8 mouse cellular contexts compared by ENCODE assay signal in the genomic region with DNA sequence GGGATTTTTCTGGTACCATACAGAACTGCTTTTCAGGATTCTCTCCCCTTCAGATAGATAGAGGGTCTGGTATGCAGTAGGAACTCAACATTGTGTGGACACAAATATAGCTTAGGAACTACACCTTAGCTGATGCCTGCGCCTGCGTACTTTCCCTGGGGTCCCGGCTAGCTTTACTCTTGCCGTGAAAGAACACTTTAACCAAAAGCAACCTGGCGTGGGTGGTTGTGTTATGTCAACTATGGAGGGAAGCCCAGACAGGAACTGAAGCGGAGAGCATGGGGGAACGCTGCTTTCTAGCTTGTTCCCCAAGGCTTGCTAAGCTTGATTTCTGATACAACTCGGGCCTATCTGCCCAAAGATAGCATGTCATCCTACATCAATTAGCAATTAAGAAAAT. TPM values are rescaled to one million over a fixed set of nuclear protein-coding genes. Genes with fewer than 3 reads are reported as not detected.
DNase-seq lines count a peak whose midpoint lies in the region; ATAC-seq and TF ChIP-seq lines count a peak whose summit lies in the region.

No protein-coding gene starts in this region.

- no peak overlapping the region for H3K4me2 ChIP-seq in neural tube, embryonic 11.5 days (ENCODE audit: low read depth)
- H3K4me2 ChIP-seq in limb, embryonic 15.5 days = peak overlapping the region; percentile 80
- 0 out of 2 replicates have a peak overlapping the region, but pooled peaks have one; percentile 23 for H3K4me2 ChIP-seq in stomach, postnatal 0 days (replicated peaks; ENCODE audit: low read depth)

- no peak overlapping the region for H3K4me3 ChIP-seq in neural tube, embryonic 11.5 days (ENCODE audit: low read depth, low read length)
- H3K4me3 ChIP-seq in limb, embryonic 15.5 days = peak overlapping the region; percentile 70; the same call in 1 of the 2 replicates
- no peak overlapping the region for H3K4me3 ChIP-seq in stomach, postnatal 0 days (ENCODE audit: low read depth, low read length)

- 78% methylated on average over 8 of the region's 8 CpGs for WGBS in neural tube, embryonic 11.5 days
- WGBS in limb, embryonic 15.5 days = 63% methylated on average over 8 of the region's 8 CpGs
- 68% methylated on average over 8 of the region's 8 CpGs for WGBS in stomach, postnatal 0 days

- no peaks in the 10 kb centered on the region for H3K9me3 ChIP-seq in neural tube, embryonic 11.5 days (ENCODE audit: control insufficient read depth, low read length)
- no peaks in the 10 kb centered on the region for H3K9me3 ChIP-seq in limb, embryonic 15.5 days
- H3K9me3 ChIP-seq in stomach, postnatal 0 days (ENCODE audit: control insufficient read depth, low read length) = no peaks in the 10 kb centered on the region

- ATAC-seq in neural tube, embryonic 11.5 days (ENCODE audit: insufficient read depth, low FRiP score, low TSS enrichment) = 0 out of 2 replicates have a peak, but pooled peaks have one; percentile 2
- ATAC-seq in limb, embryonic 15.5 days (ENCODE audit: insufficient number of reproducible peaks, low FRiP score, low TSS enrichment, low read depth) = no peak
- ATAC-seq in stomach, postnatal 0 days (ENCODE audit: low FRiP score, low TSS enrichment) = no peak

- H3K4me1 ChIP-seq in neural tube, embryonic 11.5 days (ENCODE audit: control insufficient read depth, insufficient read depth, low read length) = no peaks in the 10 kb centered on the region
- peaks cover 11% of the 10 kb centered on the region; the same call in 1 of the 2 replicates for H3K4me1 ChIP-seq in limb, embryonic 15.5 days
- no peaks in the 10 kb centered on the region for H3K4me1 ChIP-seq in stomach, postnatal 0 days (replicated peaks; ENCODE audit: control insufficient read depth, insufficient read depth)

- no peak overlapping the region for H3K27ac ChIP-seq in neural tube, embryonic 11.5 days (ENCODE audit: low read depth, low read length)
- H3K27ac ChIP-seq in limb, embryonic 15.5 days = no peak overlapping the region
- no peak overlapping the region for H3K27ac ChIP-seq in stomach, postnatal 0 days (replicated peaks)

- H3K9ac ChIP-seq in neural tube, embryonic 11.5 days (ENCODE audit: low read length) = no peak overlapping the region
- no peak overlapping the region for H3K9ac ChIP-seq in limb, embryonic 15.5 days
- H3K9ac ChIP-seq in stomach, postnatal 0 days (ENCODE audit: low read length) = no peak overlapping the region

- TF ChIP-seq CTCF in stomach, postnatal 0 days (IDR thresholded peaks at IDR 0.05; ENCODE audit: low read depth) = no peak

- H3K27me3 ChIP-seq in neural tube, embryonic 11.5 days (ENCODE audit: control insufficient read depth, insufficient read depth, low read length) = no peaks in the 10 kb centered on the region
- no peaks in the 10 kb centered on the region for H3K27me3 ChIP-seq in limb, embryonic 15.5 days
- H3K27me3 ChIP-seq in stomach, postnatal 0 days (ENCODE audit: control insufficient read depth, insufficient read depth, low read length) = no peaks in the 10 kb centered on the region

- H3K36me3 ChIP-seq in neural tube, embryonic 11.5 days (ENCODE audit: control insufficient read depth, insufficient read depth, low read length) = no peaks in the 10 kb centered on the region
- no peaks in the 10 kb centered on the region for H3K36me3 ChIP-seq in limb, embryonic 15.5 days
- H3K36me3 ChIP-seq in stomach, postnatal 0 days (ENCODE audit: control insufficient read depth, insufficient read depth, low read length) = no peaks in the 10 kb centered on the region

- peak; percentile 11 for DNase-seq in gastrocnemius, adult 18-20 months (ENCODE audit: low spot score)
- DNase-seq in gastrocnemius, adult 8-10 months (ENCODE audit: low spot score in 2 of 2) = no peak
- no peak for DNase-seq in neural tube, embryonic 11.5 days (ENCODE audit: low spot score)
- DNase-seq in neural tube, embryonic 10.5 days (ENCODE audit: extremely low spot score, low spot score) = no peak
- DNase-seq in stomach, postnatal 0 days (ENCODE audit: low spot score) = no peak
- no peak for DNase-seq in spleen, postnatal 4 days (ENCODE audit: low spot score in 2 of 2)
- DNase-seq in urinary bladder, postnatal 4 days (ENCODE audit: low spot score in 2 of 2) = no peak

- TF ChIP-seq EP300 in stomach, postnatal 0 days (optimal IDR thresholded peaks at IDR 0.05) = no peak

RNA-seq across cellular contexts. Expression of a gene that starts 34.5 kb away (rescaled TPM):
- total RNA-seq in gastrocnemius, adult 18-20 months (2021) = 10 to 100 TPM; 30.3 to 39.0 TPM
- total RNA-seq in gastrocnemius, adult 8-10 months (2022) = 10 to 100 TPM; 26.6 to 33.0 (median 29.6) TPM
- polyA plus RNA-seq in neural tube, embryonic 11.5 days (2014; fragmentation: Nextera tagmentation; extraction: Ambion mirVana) = 17.6 and 18.7 TPM in 2 replicates
- 13.4 and 17.9 TPM in 2 replicates for polyA plus RNA-seq in limb, embryonic 15.5 days (2015; fragmentation: Nextera tagmentation; extraction: Ambion mirVana)
- 9.6 and 9.9 TPM in 2 replicates for polyA plus RNA-seq in stomach, postnatal 0 days (2015; fragmentation: Nextera tagmentation; extraction: Ambion mirVana)

RNA-seq across cellular contexts. Expression of a gene that starts 56.2 kb away (rescaled TPM):
- total RNA-seq in gastrocnemius, adult 18-20 months (2021) = under 1 TPM in 1 of 2 experiments, not detected in 1; 0.28 TPM
- total RNA-seq in gastrocnemius, adult 8-10 months (2022) = under 1 TPM in 2 of 4 experiments, not detected in 2; 0.29 to 0.48 TPM
- 1.6 and 1.8 TPM in 2 replicates for polyA plus RNA-seq in neural tube, embryonic 11.5 days (2014; fragmentation: Nextera tagmentation; extraction: Ambion mirVana)
- polyA plus RNA-seq in limb, embryonic 15.5 days (2015; fragmentation: Nextera tagmentation; extraction: Ambion mirVana) = 1.2 and 1.3 TPM in 2 replicates
- 172 and 174 TPM in 2 replicates for polyA plus RNA-seq in stomach, postnatal 0 days (2015; fragmentation: Nextera tagmentation; extraction: Ambion mirVana)

Comparison
In these comparisons a context has a peak if more than half of its experiments do, and no peak if none do; other contexts are left out.
1. RNA of a gene that starts 56.2 kb away (polyA plus RNA-seq): 172 to 174 TPM in stomach, postnatal 0 days; 1.6 to 1.8 TPM in neural tube, embryonic 11.5 days and 1.2 to 1.3 TPM in limb, embryonic 15.5 days; every median in the first group is over 10 times any median in the second.